Mouse (Mus musculus) bone marrow macrophage, adult 2 months (primary cell): ENCODE results near the gene Runx3. TPM values are rescaled to one million over a fixed set of nuclear protein-coding genes. Genes with fewer than 3 reads are reported as not detected.
A peak's percentile ranks its signal among the peaks of the same experiment; 100 is the strongest.
"Not testable (repeated sequence)": the region's sequence is repeated elsewhere in the genome, so short reads cannot be mapped to it uniquely, and the experiment has no call there.

Experiments used
- H3K27ac ChIP-seq: 2 replicates; pipeline ENCODE4 v1.5.1; 2012; ENCODE audit warnings: low read depth, low read length; ENCODE audit not compliant: insufficient read depth
- H3K4me1 ChIP-seq: 2 replicates; pipeline ENCODE4 v1.6.1; 2012; ENCODE audit warnings: low read length; ENCODE audit not compliant: control insufficient read depth, insufficient read depth
- H3K4me3 ChIP-seq: 2 replicates; pipeline ENCODE4 v1.5.1; 2012; ENCODE audit warnings: mild to moderate bottlenecking, low read length, moderate library complexity; ENCODE audit not compliant: insufficient read depth
- CTCF ChIP-seq: IDR thresholded peaks from 2 replicates; pipeline ENCODE4 v1.5.1; 2012; ENCODE audit warnings: low read depth, mild to moderate bottlenecking, low read length, moderate library complexity
- POLR2A ChIP-seq: IDR thresholded peaks from 2 replicates; pipeline ENCODE4 v1.6.1; 2012; ENCODE audit warnings: mild to moderate bottlenecking, low read depth, low read length, borderline replicate concordance
- polyA plus RNA-seq: library from polyadenylated mRNA; stranded (reverse); fragments of >200 nt; gene quantifications from 2 replicates; pipeline ENCODE4 v1.2.4, GENCODE M21; 2012; ENCODE audit not compliant: missing spikeins, insufficient read depth, insufficient read length

Gene Runx3
- polyA plus RNA-seq, 1 experiment, result 1.6 TPM

GRCm38 (mm10) chr4:135167816-135168527 lies 47.5 kb downstream of the Runx3 start:
- Histone ChIP-seq H3K4me3 (no peak overlapping the region), H3K4me1 (no peaks in the 10 kb centered on the region), H3K27ac (no peak overlapping the region)
- TF ChIP-seq CTCF (no peak), POLR2A (no peak)

GRCm38 (mm10) chr4:135169096-135169495 lies 48.6 kb downstream of the Runx3 start:
- Histone ChIP-seq H3K4me3 (no peak overlapping the region), H3K4me1 (no peaks in the 10 kb centered on the region), H3K27ac (no peak overlapping the region)
- TF ChIP-seq POLR2A (no peak), CTCF (no peak)

GRCm38 (mm10) chr4:135169501-135169900 lies 49.0 kb downstream of the Runx3 start:
- no peak for TF ChIP-seq POLR2A
- TF ChIP-seq CTCF, result no peak
- H3K4me3 ChIP-seq, result no peak overlapping the region
- no peak overlapping the region for H3K27ac ChIP-seq
- H3K4me1 ChIP-seq, result no peaks in the 10 kb centered on the region

GRCm38 (mm10) chr4:135171304-135171875 lies 50.9 kb downstream of the Runx3 start:
- no peak for TF ChIP-seq POLR2A
- no peak for TF ChIP-seq CTCF
- Histone ChIP-seq H3K4me3 (no peak overlapping the region), H3K4me1 (no peaks in the 10 kb centered on the region), H3K27ac (no peak overlapping the region)

- peaks cover 21% of the 10 kb centered on the region for H3K4me1 ChIP-seq
- TF ChIP-seq POLR2A (no peak), CTCF (no peak)
Observed at GRCm38 (mm10) chr4:135175406-135176120, 55.1 kb downstream of the Runx3 start.

GRCm38 (mm10) chr4:135177568-135177967 lies 57.1 kb downstream of the Runx3 start:
- Histone ChIP-seq H3K4me1 (peaks cover 36% of the 10 kb centered on the region), H3K4me3 (no peak overlapping the region), H3K27ac (no peak overlapping the region)
- TF ChIP-seq CTCF (no peak), POLR2A (no peak)

More at GRCm38 (mm10) chr4:135175406-135176120, 55.1 kb downstream of the Runx3 start:
- Histone ChIP-seq H3K27ac (no peak overlapping the region), H3K4me3 (no peak overlapping the region)

GRCm38 (mm10) chr4:135179077-135179481 lies 58.6 kb downstream of the Runx3 start:
- Histone ChIP-seq H3K4me1 (peaks cover 39% of the 10 kb centered on the region), H3K27ac (no peak overlapping the region), H3K4me3 (no peak overlapping the region)
- TF ChIP-seq CTCF (peak; percentile 39), POLR2A (no peak)

- peaks cover 39% of the 10 kb centered on the region for H3K4me1 ChIP-seq
- H3K27ac ChIP-seq, result peak overlapping the region; percentile 41
- no peak overlapping the region for H3K4me3 ChIP-seq
- TF ChIP-seq POLR2A (no peak), CTCF (no peak)
Observed at GRCm38 (mm10) chr4:135181819-135182218, 61.4 kb downstream of the Runx3 start.

- not testable (repeated sequence) for H3K27ac ChIP-seq, H3K4me3 ChIP-seq
- peaks cover 29% of the 10 kb centered on the region for H3K4me1 ChIP-seq
Observed at GRCm38 (mm10) chr4:135184277-135184676, 63.8 kb downstream of the Runx3 start.

GRCm38 (mm10) chr4:135189452-135190008 lies 69.1 kb downstream of the Runx3 start:
- Histone ChIP-seq H3K4me1 (peaks cover 14% of the 10 kb centered on the region), H3K27ac (no peak overlapping the region), H3K4me3 (no peak overlapping the region)
- no peak for TF ChIP-seq POLR2A
- no peak for TF ChIP-seq CTCF
